Mouse (Mus musculus) heart, embryonic 10.5 days (tissue): ENCODE results near the gene Ing4. TPM values are rescaled to one million over a fixed set of nuclear protein-coding genes. Genes with fewer than 3 reads are reported as not detected.

Source experiments
- DNase-seq: peaks from one replicate; pipeline ENCODE4 v3.0.0-alpha.2; 2017; ENCODE audit warnings: low spot score
- H3K27ac ChIP-seq: fragments of 300-500 bp; sonication (generic); 2 replicates; pipeline ENCODE4 v1.5.1; 2016; ENCODE audit warnings: mild to moderate bottlenecking
- H3K27me3 ChIP-seq: fragments of 300-500 bp; sonication (generic); 2 replicates; pipeline ENCODE4 v1.6.1; 2016; ENCODE audit warnings: mild to moderate bottlenecking; ENCODE audit not compliant: poor library complexity, insufficient read depth, severe bottlenecking
- H3K36me3 ChIP-seq: fragments of 300-500 bp; sonication (generic); 2 replicates; pipeline ENCODE4 v1.6.1; 2016; ENCODE audit warnings: mild to moderate bottlenecking, moderate library complexity
- H3K4me1 ChIP-seq: fragments of 300-500 bp; sonication (generic); 2 replicates; pipeline ENCODE4 v1.6.1; 2016; ENCODE audit warnings: mild to moderate bottlenecking
- H3K4me3 ChIP-seq: fragments of 300-500 bp; sonication (generic); 2 replicates; pipeline ENCODE4 v1.5.1; 2016; ENCODE audit warnings: mild to moderate bottlenecking, moderate library complexity
- H3K9me3 ChIP-seq: fragments of 300-500 bp; sonication (generic); 2 replicates; pipeline ENCODE4 v1.6.1; 2016; ENCODE audit warnings: mild to moderate bottlenecking, moderate library complexity
- WGBS: fragments of 180-500 bp; shearing (Covaris S2); methylation state at CpG from one replicate; pipeline ENCODE4 v1.1.7; 2016; 5-methylcytosine and 5-hydroxymethylcytosine counted together
- microRNA-seq: library from miRNA; unstranded; fragments of <30 nt; microRNA quantifications from one replicate; pipeline ENCODE4, GENCODE M21; 2017
- polyA plus RNA-seq: library from polyadenylated mRNA; unstranded; fragments of >200 nt; fragmentation: Nextera tagmentation; extraction: Ambion mirVana; gene quantifications from 2 replicates; pipeline ENCODE4 v1.2.1, GENCODE M21; 2016

Gene Ing4
- polyA plus RNA-seq, 1 experiment from 2014 or later, result 84.5 TPM

DNA sequence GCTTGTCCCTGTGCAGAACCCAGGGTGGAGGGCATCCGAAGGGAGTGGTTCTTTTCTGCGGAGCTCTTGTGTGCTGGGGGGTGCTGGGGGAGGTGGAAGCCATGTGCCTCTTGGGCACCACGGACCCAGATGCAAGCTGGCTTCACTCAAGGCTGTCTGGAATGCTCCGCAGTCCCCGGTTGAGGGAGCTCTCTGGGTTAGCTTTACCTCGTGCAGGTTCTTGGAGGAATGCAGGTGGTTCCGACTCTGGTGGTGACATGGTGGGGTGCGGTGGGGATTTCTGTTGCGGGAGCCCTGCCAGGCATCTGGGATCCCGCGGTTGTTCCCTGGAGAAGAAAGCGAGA is 57.8 kb downstream of the Ing4 start:
- Histone ChIP-seq H3K36me3 (peaks cover 44% of the 10 kb centered on the region), H3K9me3 (no peaks in the 10 kb centered on the region), H3K27me3 (no peaks in the 10 kb centered on the region), H3K4me3 (peak overlapping the region; percentile 98), H3K27ac (peak overlapping the region; percentile 98), H3K4me1 (peaks cover 60% of the 10 kb centered on the region)
- whole genome bisulfite sequencing, result 3% methylated on average over 12 of the region's 12 CpGs
- no peak for DNase-seq

DNA sequence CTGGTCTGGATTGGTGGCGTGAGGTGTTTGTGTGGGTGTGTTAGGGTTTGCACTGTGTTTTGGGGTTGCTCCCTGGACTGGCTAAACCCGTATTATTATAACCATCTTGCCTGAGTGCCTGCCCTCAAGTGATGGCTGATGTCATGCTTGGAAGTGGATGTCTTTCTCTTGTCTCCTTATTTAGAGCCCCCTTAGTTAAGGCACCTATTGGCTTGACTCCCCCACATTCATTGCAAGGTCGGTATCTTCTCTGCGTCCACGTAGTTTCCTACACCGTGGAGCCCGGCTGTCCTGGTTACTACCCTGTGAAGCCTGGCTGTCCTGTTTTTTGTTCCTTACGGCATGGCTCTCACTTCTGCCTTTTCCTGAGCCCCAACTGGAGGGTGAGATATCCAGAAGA is 58.4 kb downstream of the Ing4 start:
- peaks cover 60% of the 10 kb centered on the region for H3K4me1 ChIP-seq
- 51% methylated on average over 8 of the region's 8 CpGs for WGBS
- H3K27me3 ChIP-seq, result no peaks in the 10 kb centered on the region
- peak overlapping the region; percentile 98 for H3K4me3 ChIP-seq
- peak overlapping the region; percentile 98; the same call in 1 of the 2 replicates for H3K27ac ChIP-seq
- peaks cover 50% of the 10 kb centered on the region for H3K36me3 ChIP-seq
- no peaks in the 10 kb centered on the region for H3K9me3 ChIP-seq
- no peak for DNase-seq

DNA sequence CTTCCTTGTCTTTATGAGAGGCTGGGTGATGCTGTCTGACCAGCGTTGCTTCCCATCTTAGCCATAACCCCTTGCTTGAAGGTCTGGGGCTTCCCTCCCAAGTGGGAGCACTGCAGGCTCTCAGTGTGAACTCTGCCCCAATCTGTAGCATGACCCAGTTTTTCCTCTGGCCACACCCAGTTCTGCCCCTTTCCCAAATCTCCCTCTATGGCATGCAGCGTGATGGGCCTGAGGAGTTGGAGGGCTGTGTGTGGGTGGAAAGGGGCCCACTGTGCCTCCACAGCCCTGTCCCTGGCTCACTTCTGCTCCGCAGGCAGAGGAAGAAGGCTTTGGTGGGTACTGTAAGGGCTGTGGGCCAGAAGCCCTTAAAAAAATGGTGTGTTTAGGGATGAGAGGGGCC is 59.0 kb downstream of the Ing4 start:
- Histone ChIP-seq H3K4me1 (peaks cover 60% of the 10 kb centered on the region), H3K27ac (peak overlapping the region; percentile 98), H3K36me3 (peaks cover 54% of the 10 kb centered on the region), H3K9me3 (no peaks in the 10 kb centered on the region), H3K4me3 (peak overlapping the region; percentile 98), H3K27me3 (no peaks in the 10 kb centered on the region)
- 72% methylated on average over 3 of the region's 3 CpGs for WGBS
- DNase-seq, result no peak

Small RNA genes lying within 50 kb of the gene (microRNA-seq; reads per million reads assigned to microRNA genes)
- not detected for gene Mir7045

Other genes starting within 250 kb of the Ing4 start
- 8.5 and 9.3 TPM in 2 replicates for gene Spsb2, start 231.1 kb upstream of the Ing4 start, polyA plus RNA-seq
- 1,456 and 1,625 TPM in 2 replicates for gene Tpi1, start 225.5 kb upstream of the Ing4 start, polyA plus RNA-seq
- gene Usp5, start 210.3 kb upstream of the Ing4 start, polyA plus RNA-seq, result 145 and 151 TPM in 2 replicates
- gene Cdca3, start 210.2 kb upstream of the Ing4 start, polyA plus RNA-seq, result 150 and 179 TPM in 2 replicates
- 2.4 and 5.2 TPM in 2 replicates for gene Gnb3, start 199.5 kb upstream of the Ing4 start, polyA plus RNA-seq
- gene P3h3, start 182.0 kb upstream of the Ing4 start, polyA plus RNA-seq, result 10.7 and 13.4 TPM in 2 replicates
- 1.1 and 1.2 TPM in 2 replicates for gene Gpr162, start 175.8 kb upstream of the Ing4 start, polyA plus RNA-seq
- 0.05 TPM in 1 of 2 replicates, not detected in the other for gene Cd4, start 151.5 kb upstream of the Ing4 start, polyA plus RNA-seq
- 1.2 and 2.8 TPM in 2 replicates for gene Lag3, start 128.1 kb upstream of the Ing4 start, polyA plus RNA-seq
- 123 and 174 TPM in 2 replicates for gene Ptms, start 119.7 kb upstream of the Ing4 start, polyA plus RNA-seq
- 363 and 402 TPM in 2 replicates for gene Mlf2, start 108.4 kb upstream of the Ing4 start, polyA plus RNA-seq
- gene Cops7a, start 74.2 kb upstream of the Ing4 start, polyA plus RNA-seq, result 173 and 178 TPM in 2 replicates
- 0.14 TPM in 1 of 2 replicates, not detected in the other for gene Pianp, start 43.1 kb upstream of the Ing4 start, polyA plus RNA-seq
- gene Zfp384, start 30.6 kb upstream of the Ing4 start, polyA plus RNA-seq, result 7.9 and 14.2 TPM in 2 replicates
- 4.8 and 8.0 TPM in 2 replicates for gene Acrbp, start 9.9 kb downstream of the Ing4 start, polyA plus RNA-seq
- gene Lpar5, start 28.2 kb downstream of the Ing4 start, polyA plus RNA-seq, result 0.37 and 0.38 TPM in 2 replicates
- gene Chd4, start 56.2 kb downstream of the Ing4 start, polyA plus RNA-seq, result 75.0 and 88.6 TPM in 2 replicates
- 73.2 and 92.7 TPM in 2 replicates for gene Nop2, start 92.1 kb downstream of the Ing4 start, polyA plus RNA-seq
- gene Iffo1, start 105.5 kb downstream of the Ing4 start, polyA plus RNA-seq, result 11.7 and 11.9 TPM in 2 replicates
- 3,676 and 4,272 TPM in 2 replicates for gene Gapdh, start 126.7 kb downstream of the Ing4 start, polyA plus RNA-seq
- gene Ncapd2, start 151.9 kb downstream of the Ing4 start, polyA plus RNA-seq, result 128 and 140 TPM in 2 replicates
- 246 and 251 TPM in 2 replicates for gene Mrpl51, start 152.0 kb downstream of the Ing4 start, polyA plus RNA-seq
- 3.4 TPM in 2 replicates for gene Vamp1, start 175.8 kb downstream of the Ing4 start, polyA plus RNA-seq
- gene Tapbpl, start 192.1 kb downstream of the Ing4 start, polyA plus RNA-seq, result 2.7 and 3.1 TPM in 2 replicates
- gene Cd27, start 197.2 kb downstream of the Ing4 start, polyA plus RNA-seq, result 1.3 and 2.1 TPM in 2 replicates
- gene Tuba3a, start 246.3 kb downstream of the Ing4 start, polyA plus RNA-seq, result 0.09 TPM in 1 of 2 replicates, not detected in the other